Mouse (Mus musculus) intestine, embryonic 14.5 days (tissue): ENCODE data around the gene Lmod3. TPM values are rescaled to one million over a fixed set of nuclear protein-coding genes. Genes with fewer than 3 reads are reported as not detected.

Experiments used
- ATAC-seq: fragments of 200-750 bp; cut with Nextera tagmentation; replicated peaks from 2 replicates; pipeline ENCODE4 v1.8.0; 2017; ENCODE audit warnings: low read depth, moderate number of reproducible peaks, moderate TSS enrichment, moderate library complexity; ENCODE audit not compliant: low FRiP score, low TSS enrichment
- DNase-seq: peaks from one replicate; pipeline ENCODE4 v3.0.0-alpha.2; 2018; ENCODE audit warnings: low spot score
- H3K27ac ChIP-seq: fragments of 300-500 bp; sonication (generic); 2 replicates; pipeline ENCODE4 v1.5.1; 2014; ENCODE audit warnings: low read depth, mild to moderate bottlenecking, control low read depth
- H3K27me3 ChIP-seq: fragments of 300-500 bp; sonication (generic); replicated peaks from 2 replicates; pipeline ENCODE4 v1.6.1; 2014; ENCODE audit warnings: low read length, control low read depth; ENCODE audit not compliant: control insufficient read depth, insufficient read depth
- H3K36me3 ChIP-seq: fragments of 300-500 bp; sonication (generic); 2 replicates; pipeline ENCODE4 v1.6.1; 2014; ENCODE audit warnings: low read length, control low read depth; ENCODE audit not compliant: control insufficient read depth, insufficient read depth
- H3K4me1 ChIP-seq: fragments of 300-500 bp; sonication (generic); replicated peaks from 2 replicates; pipeline ENCODE4 v1.6.1; 2014; ENCODE audit warnings: low read length, control low read depth, mixed read lengths; ENCODE audit not compliant: control insufficient read depth, insufficient read depth
- H3K4me2 ChIP-seq: fragments of 300-500 bp; sonication (generic); 2 replicates; pipeline ENCODE4 v1.6.1; 2014; ENCODE audit warnings: low read length
- H3K4me3 ChIP-seq: fragments of 300-500 bp; sonication (generic); 2 replicates; pipeline ENCODE4 v1.5.1; 2014; ENCODE audit warnings: low read depth, low read length, control low read depth, mixed read lengths
- H3K9ac ChIP-seq: fragments of 300-500 bp; sonication (generic); 2 replicates; pipeline ENCODE4 v1.6.1; 2014; ENCODE audit warnings: mild to moderate bottlenecking, low read length
- H3K9me3 ChIP-seq: fragments of 300-500 bp; sonication (generic); 2 replicates; pipeline ENCODE4 v1.6.1; 2016; ENCODE audit warnings: low read length, control low read depth; ENCODE audit not compliant: control insufficient read depth
- WGBS: fragments of 180-500 bp; shearing (Covaris S2); extraction: QIAGEN DNeasy Blood & Tissue Kit; methylation state at CpG from one replicate; pipeline ENCODE4 v1.1.7; 2014; 5-methylcytosine and 5-hydroxymethylcytosine counted together
- polyA plus RNA-seq: library from polyadenylated mRNA; unstranded; fragments of >200 nt; fragmentation: Nextera tagmentation; extraction: Ambion mirVana; gene quantifications from 2 replicates; pipeline ENCODE4 v1.2.1, GENCODE M21; 2014

Lmod3 gene
- polyA plus RNA-seq, 1 experiment from 2014 or later, result 0.11 TPM

- Histone ChIP-seq H3K4me2 (no peak overlapping the region), H3K9ac (no peak overlapping the region), H3K4me1 (0 out of 2 replicates have a peak, but pooled peaks cover 13% of the 10 kb centered on the region), H3K36me3 (peaks cover 25% of the 10 kb centered on the region; the same call in 1 of the 2 replicates), H3K4me3 (no peak overlapping the region), H3K27me3 (no peaks in the 10 kb centered on the region), H3K27ac (no peak overlapping the region), H3K9me3 (no peaks in the 10 kb centered on the region)
- ATAC-seq (no peak), DNase-seq (no peak)
- WGBS, result 85% methylated on average over 5 of the region's 5 CpGs
Observed at GRCm38 (mm10) chr6:97292894-97293293, 40.3 kb upstream of the Lmod3 start.

GRCm38 (mm10) chr6:97292096-97292495 is 39.5 kb upstream of the Lmod3 start:
- Histone ChIP-seq H3K4me1 (0 out of 2 replicates have a peak, but pooled peaks cover 13% of the 10 kb centered on the region), H3K4me2 (no peak overlapping the region), H3K27me3 (no peaks in the 10 kb centered on the region), H3K36me3 (peaks cover 31% of the 10 kb centered on the region; the same call in 1 of the 2 replicates), H3K9me3 (no peaks in the 10 kb centered on the region), H3K4me3 (no peak overlapping the region), H3K27ac (no peak overlapping the region), H3K9ac (no peak overlapping the region)
- WGBS, result 92% methylated on average over 3 of the region's 3 CpGs
- ATAC-seq (no peak), DNase-seq (no peak)

- peaks cover 29% of the 10 kb centered on the region; the same call in 1 of the 2 replicates for H3K36me3 ChIP-seq
- no peak overlapping the region for H3K4me2 ChIP-seq
- H3K9ac ChIP-seq, result no peak overlapping the region
- H3K4me3 ChIP-seq, result no peak overlapping the region
- H3K27me3 ChIP-seq, result no peaks in the 10 kb centered on the region
- H3K27ac ChIP-seq, result no peak overlapping the region
- 0 out of 2 replicates have a peak, but pooled peaks cover 13% of the 10 kb centered on the region for H3K4me1 ChIP-seq
- no peaks in the 10 kb centered on the region for H3K9me3 ChIP-seq
- 77% methylated on average over 21 of the region's 21 CpGs for WGBS
- no peak for ATAC-seq
- DNase-seq, result no peak
Observed at GRCm38 (mm10) chr6:97291159-97291908, 38.8 kb upstream of the Lmod3 start.

- Histone ChIP-seq H3K9ac (no peak overlapping the region), H3K4me1 (0 out of 2 replicates have a peak, but pooled peaks cover 13% of the 10 kb centered on the region), H3K36me3 (peaks cover 23% of the 10 kb centered on the region; the same call in 1 of the 2 replicates), H3K4me2 (no peak overlapping the region), H3K27me3 (no peaks in the 10 kb centered on the region), H3K27ac (no peak overlapping the region), H3K4me3 (no peak overlapping the region), H3K9me3 (no peaks in the 10 kb centered on the region)
- no peak for ATAC-seq
- 73% methylated on average over 3 of the region's 3 CpGs for WGBS
- DNase-seq, result no peak
Observed at GRCm38 (mm10) chr6:97290687-97291086, 38.1 kb upstream of the Lmod3 start.

- Histone ChIP-seq H3K4me1 (0 out of 2 replicates have a peak, but pooled peaks cover 13% of the 10 kb centered on the region), H3K4me2 (no peak overlapping the region), H3K9me3 (no peaks in the 10 kb centered on the region), H3K27ac (no peak overlapping the region), H3K27me3 (no peaks in the 10 kb centered on the region), H3K9ac (no peak overlapping the region), H3K4me3 (no peak overlapping the region), H3K36me3 (peaks cover 19% of the 10 kb centered on the region; the same call in 1 of the 2 replicates)
- no peak for DNase-seq
- WGBS, result 91% methylated on average over 4 of the region's 4 CpGs
- ATAC-seq, result no peak
Observed at GRCm38 (mm10) chr6:97289838-97290237, 37.3 kb upstream of the Lmod3 start.

GRCm38 (mm10) chr6:97289316-97289820 is 36.8 kb upstream of the Lmod3 start:
- Histone ChIP-seq H3K4me2 (no peak overlapping the region), H3K9ac (no peak overlapping the region), H3K4me3 (no peak overlapping the region), H3K36me3 (peaks cover 19% of the 10 kb centered on the region; the same call in 1 of the 2 replicates), H3K27ac (no peak overlapping the region; the same call in 1 of the 2 replicates), H3K27me3 (no peaks in the 10 kb centered on the region), H3K4me1 (0 out of 2 replicates have a peak, but pooled peaks cover 13% of the 10 kb centered on the region), H3K9me3 (no peaks in the 10 kb centered on the region)
- ATAC-seq (no peak), DNase-seq (no peak)
- 61% methylated on average over 10 of the region's 10 CpGs for WGBS

GRCm38 (mm10) chr6:97288047-97288855 is 35.7 kb upstream of the Lmod3 start:
- Histone ChIP-seq H3K9ac (no peak overlapping the region), H3K27me3 (no peaks in the 10 kb centered on the region), H3K9me3 (no peaks in the 10 kb centered on the region), H3K4me2 (no peak overlapping the region), H3K4me1 (0 out of 2 replicates have a peak, but pooled peaks cover 13% of the 10 kb centered on the region), H3K36me3 (peaks cover 19% of the 10 kb centered on the region; the same call in 1 of the 2 replicates), H3K4me3 (no peak overlapping the region), H3K27ac (peak overlapping the region; percentile 57; the same call in 1 of the 2 replicates)
- ATAC-seq (peak; percentile 45), DNase-seq (peak; percentile 67)
- WGBS, result 60% methylated on average over 19 of the region's 19 CpGs

- H3K4me3 ChIP-seq, result no peak overlapping the region
- 85% methylated on average over 5 of the region's 5 CpGs for WGBS
- H3K4me2 ChIP-seq, result no peak overlapping the region
- H3K9me3 ChIP-seq, result no peaks in the 10 kb centered on the region
- no peaks in the 10 kb centered on the region for H3K27me3 ChIP-seq
- H3K4me1 ChIP-seq, result 0 out of 2 replicates have a peak, but pooled peaks cover 13% of the 10 kb centered on the region
- peaks cover 11% of the 10 kb centered on the region; the same call in 1 of the 2 replicates for H3K36me3 ChIP-seq
- H3K9ac ChIP-seq, result no peak overlapping the region
- no peak for ATAC-seq
- DNase-seq, result no peak
- no peak overlapping the region for H3K27ac ChIP-seq
Observed at GRCm38 (mm10) chr6:97286332-97286731, 33.8 kb upstream of the Lmod3 start.
